Mouse (Mus musculus): ENCODE data around the gene Cltc. TPM values are rescaled to one million over a fixed set of nuclear protein-coding genes. Genes with fewer than 3 reads are reported as not detected.
"Not testable (repeated sequence)": the region's sequence is repeated elsewhere in the genome, so short reads cannot be mapped to it uniquely, and the experiment has no call there.

Gene Cltc
- polyA plus RNA-seq, 1 experiment from 2014 or later = 214 TPM

- no peak overlapping the region for H3K27ac ChIP-seq (ENCODE audit: low read depth, low read length)
- H3K4me1 ChIP-seq (ENCODE audit: control insufficient read depth, insufficient read depth, low read length) = no peaks in the 10 kb centered on the region
- WGBS = 85% methylated on average over 3 of the region's 3 CpGs
- ATAC-seq (ENCODE audit: insufficient read depth, low FRiP score, low TSS enrichment) = no peak
- no peaks in the 10 kb centered on the region for H3K9me3 ChIP-seq (ENCODE audit: control insufficient read depth, low read length)
- no peak overlapping the region for H3K9ac ChIP-seq (ENCODE audit: low read length)
- no peak overlapping the region for H3K4me3 ChIP-seq (ENCODE audit: low read depth, low read length)
- H3K27me3 ChIP-seq (ENCODE audit: control insufficient read depth, insufficient read depth, low read length) = no peaks in the 10 kb centered on the region
- no peak overlapping the region for H3K4me2 ChIP-seq (ENCODE audit: low read depth)
- no peak for DNase-seq (ENCODE audit: low spot score)
- no peaks in the 10 kb centered on the region for H3K36me3 ChIP-seq (ENCODE audit: control insufficient read depth, insufficient read depth, low read length)
These were observed 11.5 kb downstream of the Cltc start for GRCm38 (mm10) chr11:86745634-86746404.

GRCm38 (mm10) chr11:86742605-86743004 lies 14.8 kb downstream of the Cltc start:
- no peaks in the 10 kb centered on the region for H3K36me3 ChIP-seq (ENCODE audit: control insufficient read depth, insufficient read depth, low read length)
- 75% methylated on average over 2 of the region's 2 CpGs for WGBS
- H3K27me3 ChIP-seq (ENCODE audit: control insufficient read depth, insufficient read depth, low read length) = no peaks in the 10 kb centered on the region
- no peak overlapping the region for H3K4me3 ChIP-seq (ENCODE audit: low read depth, low read length)
- no peak overlapping the region for H3K27ac ChIP-seq (ENCODE audit: low read depth, low read length)
- no peak for DNase-seq (ENCODE audit: low spot score)
- H3K9ac ChIP-seq (ENCODE audit: low read length) = no peak overlapping the region
- H3K9me3 ChIP-seq (ENCODE audit: control insufficient read depth, low read length) = no peaks in the 10 kb centered on the region
- no peak for ATAC-seq (ENCODE audit: insufficient read depth, low FRiP score, low TSS enrichment)
- no peaks in the 10 kb centered on the region for H3K4me1 ChIP-seq (ENCODE audit: control insufficient read depth, insufficient read depth, low read length)
- no peak overlapping the region for H3K4me2 ChIP-seq (ENCODE audit: low read depth)

- Histone ChIP-seq H3K36me3 (ENCODE audit: control insufficient read depth, insufficient read depth, low read length) (no peaks in the 10 kb centered on the region), H3K9ac (ENCODE audit: low read length) (no peak overlapping the region), H3K4me3 (ENCODE audit: low read depth, low read length) (no peak overlapping the region), H3K27ac (ENCODE audit: low read depth, low read length) (no peak overlapping the region), H3K4me1 (ENCODE audit: control insufficient read depth, insufficient read depth, low read length) (no peaks in the 10 kb centered on the region), H3K4me2 (ENCODE audit: low read depth) (no peak overlapping the region), H3K9me3 (ENCODE audit: control insufficient read depth, low read length) (no peaks in the 10 kb centered on the region), H3K27me3 (ENCODE audit: control insufficient read depth, insufficient read depth, low read length) (no peaks in the 10 kb centered on the region)
- 96% methylated on average over 5 of the region's 5 CpGs for WGBS
- DNase-seq (ENCODE audit: low spot score) (no peak), ATAC-seq (ENCODE audit: insufficient read depth, low FRiP score, low TSS enrichment) (no peak)
These were observed 15.9 kb downstream of the Cltc start for GRCm38 (mm10) chr11:86741505-86741904.

- no peak for ATAC-seq (ENCODE audit: insufficient read depth, low FRiP score, low TSS enrichment)
- H3K27me3 ChIP-seq (ENCODE audit: control insufficient read depth, insufficient read depth, low read length) = no peaks in the 10 kb centered on the region
- 88% methylated on average over 2 of the region's 2 CpGs for WGBS
- no peaks in the 10 kb centered on the region for H3K4me1 ChIP-seq (ENCODE audit: control insufficient read depth, insufficient read depth, low read length)
- H3K9me3 ChIP-seq (ENCODE audit: control insufficient read depth, low read length) = no peaks in the 10 kb centered on the region
- no peak overlapping the region for H3K4me3 ChIP-seq (ENCODE audit: low read depth, low read length)
- no peak overlapping the region for H3K27ac ChIP-seq (ENCODE audit: low read depth, low read length)
- H3K4me2 ChIP-seq (ENCODE audit: low read depth) = no peak overlapping the region
- no peaks in the 10 kb centered on the region for H3K36me3 ChIP-seq (ENCODE audit: control insufficient read depth, insufficient read depth, low read length)
- H3K9ac ChIP-seq (ENCODE audit: low read length) = no peak overlapping the region
- DNase-seq (ENCODE audit: low spot score) = no peak
These were observed 17.9 kb downstream of the Cltc start for GRCm38 (mm10) chr11:86739470-86739869.

GRCm38 (mm10) chr11:86738956-86739355 lies 18.4 kb downstream of the Cltc start:
- H3K4me1 ChIP-seq (ENCODE audit: control insufficient read depth, insufficient read depth, low read length) = no peaks in the 10 kb centered on the region
- H3K36me3 ChIP-seq (ENCODE audit: control insufficient read depth, insufficient read depth, low read length) = no peaks in the 10 kb centered on the region
- no peaks in the 10 kb centered on the region for H3K27me3 ChIP-seq (ENCODE audit: control insufficient read depth, insufficient read depth, low read length)
- 94% methylated on average over 1 of the region's 1 CpGs for WGBS
- DNase-seq (ENCODE audit: low spot score) (no peak), ATAC-seq (ENCODE audit: insufficient read depth, low FRiP score, low TSS enrichment) (no peak)
- no peak overlapping the region for H3K9ac ChIP-seq (ENCODE audit: low read length)
- no peak overlapping the region for H3K4me3 ChIP-seq (ENCODE audit: low read depth, low read length)
- no peaks in the 10 kb centered on the region for H3K9me3 ChIP-seq (ENCODE audit: control insufficient read depth, low read length)
- no peak overlapping the region for H3K27ac ChIP-seq (ENCODE audit: low read depth, low read length)
- H3K4me2 ChIP-seq (ENCODE audit: low read depth) = no peak overlapping the region

- H3K27me3 ChIP-seq (ENCODE audit: control insufficient read depth, insufficient read depth, low read length); H3K36me3 ChIP-seq (ENCODE audit: control insufficient read depth, insufficient read depth, low read length); H3K4me1 ChIP-seq (ENCODE audit: control insufficient read depth, insufficient read depth, low read length); H3K4me2 ChIP-seq (ENCODE audit: low read depth); H3K4me3 ChIP-seq (ENCODE audit: low read depth, low read length); H3K9ac ChIP-seq (ENCODE audit: low read length); DNase-seq (ENCODE audit: low spot score); ATAC-seq (ENCODE audit: insufficient read depth, low FRiP score, low TSS enrichment); H3K27ac ChIP-seq (ENCODE audit: low read depth, low read length); H3K9me3 ChIP-seq (ENCODE audit: control insufficient read depth, low read length): not testable (repeated sequence)
- WGBS = 95% methylated on average over 1 of the region's 1 CpGs
These were observed 19.1 kb downstream of the Cltc start for GRCm38 (mm10) chr11:86738308-86738707.

GRCm38 (mm10) chr11:86737301-86738000 lies 19.9 kb downstream of the Cltc start:
- no peak overlapping the region for H3K9ac ChIP-seq (ENCODE audit: low read length)
- 85% methylated on average over 8 of the region's 8 CpGs for WGBS
- no peaks in the 10 kb centered on the region for H3K9me3 ChIP-seq (ENCODE audit: control insufficient read depth, low read length)
- ATAC-seq (ENCODE audit: insufficient read depth, low FRiP score, low TSS enrichment) (no peak), DNase-seq (ENCODE audit: low spot score) (no peak)
- H3K27ac ChIP-seq (ENCODE audit: low read depth, low read length) = no peak overlapping the region
- H3K4me1 ChIP-seq (ENCODE audit: control insufficient read depth, insufficient read depth, low read length) = no peaks in the 10 kb centered on the region
- H3K27me3 ChIP-seq (ENCODE audit: control insufficient read depth, insufficient read depth, low read length) = no peaks in the 10 kb centered on the region
- no peak overlapping the region for H3K4me2 ChIP-seq (ENCODE audit: low read depth)
- no peaks in the 10 kb centered on the region for H3K36me3 ChIP-seq (ENCODE audit: control insufficient read depth, insufficient read depth, low read length)
- no peak overlapping the region for H3K4me3 ChIP-seq (ENCODE audit: low read depth, low read length)

- Histone ChIP-seq H3K9ac (ENCODE audit: low read length) (no peak overlapping the region), H3K4me1 (ENCODE audit: control insufficient read depth, insufficient read depth, low read length) (no peaks in the 10 kb centered on the region), H3K9me3 (ENCODE audit: control insufficient read depth, low read length) (no peaks in the 10 kb centered on the region), H3K27me3 (ENCODE audit: control insufficient read depth, insufficient read depth, low read length) (no peaks in the 10 kb centered on the region), H3K4me2 (ENCODE audit: low read depth) (no peak overlapping the region), H3K36me3 (ENCODE audit: control insufficient read depth, insufficient read depth, low read length) (no peaks in the 10 kb centered on the region; the same call in 1 of the 2 replicates), H3K27ac (ENCODE audit: low read depth, low read length) (no peak overlapping the region), H3K4me3 (ENCODE audit: low read depth, low read length) (no peak overlapping the region)
- 93% methylated on average over 4 of the region's 4 CpGs for WGBS
- no peak for ATAC-seq (ENCODE audit: insufficient read depth, low FRiP score, low TSS enrichment)
- no peak for DNase-seq (ENCODE audit: low spot score)
These were observed 22.4 kb downstream of the Cltc start for GRCm38 (mm10) chr11:86734993-86735392.
